Mouse (Mus musculus) B cell, adult 62 days (primary cell): ENCODE results near the gene Cenpp. TPM values are rescaled to one million over a fixed set of nuclear protein-coding genes. Genes with fewer than 3 reads are reported as not detected.

ENCODE experiments used
- total RNA-seq: library from RNA; stranded (reverse); gene quantifications from 4 replicates; pipeline ENCODE4 v1.2.4, GENCODE M21; 2023

Gene Cenpp
- total RNA-seq, result 1.0 to 1.6 TPM (median 1.4 TPM) in 4 replicates

DNA sequence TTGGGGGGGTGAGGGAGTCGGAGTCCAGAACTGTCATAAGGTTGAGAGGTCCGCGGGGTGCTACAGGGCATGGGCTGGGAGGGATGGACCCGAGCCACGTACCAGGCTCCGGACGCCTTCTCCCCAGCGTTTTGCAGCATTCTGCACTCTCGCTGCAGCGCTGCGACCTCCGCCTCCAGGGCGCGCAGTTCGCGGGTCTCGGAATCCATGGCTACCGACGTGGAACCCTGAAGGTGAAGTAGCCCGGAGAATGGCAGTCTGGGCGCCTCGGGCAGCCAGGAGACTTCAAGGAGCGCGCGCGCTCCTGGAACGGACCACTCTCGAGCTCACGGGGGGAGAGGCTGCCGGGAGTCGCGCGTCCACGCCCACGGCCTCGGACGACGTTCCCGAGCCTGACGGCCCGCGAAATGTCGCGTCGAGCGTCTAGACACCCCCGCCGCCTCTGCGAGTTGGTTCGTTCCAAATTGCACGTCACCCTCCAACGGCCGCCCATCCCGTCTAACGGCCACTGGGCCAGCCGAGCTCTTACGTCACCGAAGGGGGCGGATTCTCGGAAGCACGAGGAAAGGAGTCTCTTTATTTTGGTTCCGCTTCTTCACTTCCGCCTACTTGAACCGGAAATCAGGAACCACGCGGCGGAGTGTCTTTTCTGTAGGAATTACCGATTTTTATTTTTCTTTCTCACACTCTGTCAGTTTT, at the start of gene Cenpp, which contains the start of gene Nol8:
Gene Cenpp (minus strand): TSS at position 305 of the 699 bp plus-strand sequence.
Gene Nol8 (plus strand): TSS at position 598 of the 699 bp plus-strand sequence.

DNA sequence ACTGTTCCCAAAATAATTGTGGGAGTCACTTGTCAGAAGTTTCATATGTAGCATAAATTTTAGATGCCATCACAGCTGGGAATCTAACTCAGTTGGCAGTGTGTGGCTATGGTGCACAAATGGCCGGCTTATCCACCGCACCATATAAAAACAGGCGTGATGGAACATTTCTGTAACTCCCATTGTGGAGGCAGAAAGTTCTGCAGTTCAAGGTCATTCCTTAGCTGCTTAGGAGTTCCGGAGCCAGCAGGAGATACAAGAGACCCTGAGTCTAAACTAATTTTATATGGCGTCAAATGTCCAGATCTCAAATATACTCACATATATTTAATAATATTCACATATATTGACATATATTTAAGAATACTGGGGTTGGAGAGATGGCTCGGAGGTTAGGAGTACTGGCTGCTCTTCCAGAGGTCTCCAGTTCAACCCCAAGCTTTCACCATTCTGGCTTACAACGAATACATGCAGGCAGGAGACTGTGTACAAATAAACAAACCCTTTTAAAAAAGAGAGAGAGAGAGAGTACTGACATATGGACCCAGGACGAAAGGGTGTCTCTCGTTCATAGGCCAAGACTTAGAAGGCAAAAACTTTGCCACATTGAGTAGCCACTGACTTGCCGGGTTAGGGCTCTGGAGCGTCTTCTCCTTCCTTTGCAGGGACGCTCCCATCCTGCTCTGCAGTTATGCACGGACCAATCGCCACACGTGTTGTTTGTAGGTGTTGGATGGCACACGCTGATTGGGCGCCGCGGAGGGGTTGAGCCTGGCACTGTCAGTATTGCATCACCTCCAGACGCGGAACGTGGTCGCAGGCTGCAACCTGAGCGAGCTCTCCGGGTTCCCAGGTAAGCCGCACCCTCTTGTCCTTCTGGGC, 29.0 kb upstream of the Cenpp start, which contains the start of gene Iars:
Gene Iars (plus strand): TSS at position 750 of the 882 bp plus-strand sequence.

DNA sequence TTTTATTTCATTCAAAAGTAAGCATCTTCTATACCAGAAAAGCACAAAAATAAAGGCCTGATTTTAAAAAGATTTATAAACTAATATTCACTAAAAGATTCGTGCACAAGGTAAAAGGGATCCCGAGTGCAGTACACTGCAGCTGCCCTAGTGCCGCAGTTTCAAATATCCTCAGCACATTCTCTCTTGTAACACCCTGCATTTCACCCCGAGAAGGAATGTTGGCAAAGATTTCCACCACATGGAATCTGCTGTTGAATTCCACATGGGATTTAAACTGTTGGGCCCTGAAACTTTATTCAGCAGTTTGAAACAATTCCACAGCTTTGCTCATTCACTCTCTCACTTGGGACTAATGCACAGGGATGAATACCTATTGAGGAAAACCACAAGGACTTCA, 44.9 kb downstream of the Cenpp start, which contains the start of gene Ogn:
Gene Ogn (plus strand): TSS at position 333 of the 400 bp plus-strand sequence.

DNA sequence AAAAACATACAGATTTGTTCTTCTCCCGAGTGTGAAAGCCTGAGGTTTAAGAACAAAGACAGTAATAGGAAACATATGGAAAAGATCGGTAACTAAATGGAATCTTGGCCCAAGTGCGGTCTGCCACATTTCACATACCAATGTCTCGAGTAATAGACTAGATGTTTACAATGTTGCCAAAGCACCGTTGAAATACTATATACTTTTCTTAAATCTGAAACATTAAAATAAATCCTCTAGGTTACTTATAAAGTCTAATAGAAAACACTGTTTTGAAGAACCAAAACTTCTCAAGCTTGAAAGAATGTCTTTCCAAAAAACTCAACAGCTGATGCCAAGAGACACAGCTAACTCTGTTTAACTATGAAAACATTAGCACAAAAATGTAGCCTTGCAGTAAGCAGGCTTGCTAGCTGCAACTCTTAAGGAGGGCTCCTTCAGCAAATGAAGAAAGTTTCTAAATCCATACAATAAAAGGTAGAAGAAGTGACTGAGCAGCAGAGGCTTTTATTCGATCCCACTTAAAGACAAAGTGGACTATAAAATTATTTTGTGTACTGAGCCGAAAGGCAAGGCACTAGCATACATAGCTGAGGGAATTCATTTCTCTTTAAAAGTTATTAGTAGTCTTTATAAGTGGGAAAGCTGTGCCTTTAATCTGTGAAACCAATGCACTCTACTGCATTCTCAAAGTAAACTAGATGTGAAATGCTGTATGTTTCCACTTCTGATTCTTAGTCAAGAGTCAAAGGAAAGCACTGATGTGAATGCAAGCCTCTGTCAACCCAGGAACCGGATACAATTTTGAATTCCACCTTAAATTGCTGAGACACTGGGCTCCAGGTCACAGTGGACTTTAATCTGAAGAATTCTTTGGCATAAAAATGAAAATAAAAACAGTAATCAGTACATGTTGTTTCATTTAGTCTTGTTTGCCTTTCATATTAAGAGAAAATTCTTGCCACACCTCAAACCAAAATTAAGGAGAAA, 70.7 kb downstream of the Cenpp start, which contains the start of gene Omd:
Gene Omd (plus strand): TSS at position 922 of the 990 bp plus-strand sequence.

DNA sequence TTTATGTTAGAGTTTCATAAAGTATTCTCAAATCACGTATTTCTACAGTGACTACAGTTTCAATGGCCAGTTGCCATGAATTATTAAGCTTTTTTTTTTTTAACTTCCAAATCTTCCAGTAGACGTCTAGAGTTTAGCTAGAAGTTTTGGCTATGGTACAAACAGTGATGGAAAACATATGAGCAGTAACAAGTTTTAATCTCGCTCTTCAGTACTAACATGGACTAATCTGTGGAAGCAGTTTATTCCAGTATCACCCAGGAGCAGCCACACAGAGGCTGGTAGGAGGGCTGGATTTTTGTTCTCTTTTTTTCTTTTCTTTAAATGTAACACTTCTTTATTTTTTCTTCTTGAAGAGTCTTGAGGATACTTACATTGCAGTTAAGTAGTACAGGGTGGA, 108.3 kb downstream of the Cenpp start, which contains the start of gene Aspn:
Gene Aspn (plus strand): TSS at position 165 of the 400 bp plus-strand sequence.

DNA sequence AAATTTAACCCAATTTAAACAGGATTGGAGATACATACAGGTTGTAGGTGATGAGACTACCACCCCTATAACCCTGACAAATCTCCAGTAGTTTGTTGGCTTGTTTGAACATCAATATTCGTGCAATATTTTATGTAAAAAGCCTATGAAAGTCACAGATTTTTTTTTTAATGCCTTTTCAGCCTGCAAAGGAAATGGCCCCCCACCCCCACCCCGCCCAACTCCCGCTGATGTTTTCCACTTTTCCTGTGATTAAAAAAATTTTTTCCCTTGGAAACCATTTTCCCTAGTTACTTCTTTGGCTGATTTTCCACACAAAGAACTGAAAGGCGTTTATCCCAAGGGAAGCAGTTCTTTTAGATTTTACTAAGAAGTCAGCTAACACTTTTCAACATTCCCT, 148.1 kb downstream of the Cenpp start, which contains the start of gene Ecm2:
Gene Ecm2 (plus strand): TSS at position 301 of the 400 bp plus-strand sequence.

DNA sequence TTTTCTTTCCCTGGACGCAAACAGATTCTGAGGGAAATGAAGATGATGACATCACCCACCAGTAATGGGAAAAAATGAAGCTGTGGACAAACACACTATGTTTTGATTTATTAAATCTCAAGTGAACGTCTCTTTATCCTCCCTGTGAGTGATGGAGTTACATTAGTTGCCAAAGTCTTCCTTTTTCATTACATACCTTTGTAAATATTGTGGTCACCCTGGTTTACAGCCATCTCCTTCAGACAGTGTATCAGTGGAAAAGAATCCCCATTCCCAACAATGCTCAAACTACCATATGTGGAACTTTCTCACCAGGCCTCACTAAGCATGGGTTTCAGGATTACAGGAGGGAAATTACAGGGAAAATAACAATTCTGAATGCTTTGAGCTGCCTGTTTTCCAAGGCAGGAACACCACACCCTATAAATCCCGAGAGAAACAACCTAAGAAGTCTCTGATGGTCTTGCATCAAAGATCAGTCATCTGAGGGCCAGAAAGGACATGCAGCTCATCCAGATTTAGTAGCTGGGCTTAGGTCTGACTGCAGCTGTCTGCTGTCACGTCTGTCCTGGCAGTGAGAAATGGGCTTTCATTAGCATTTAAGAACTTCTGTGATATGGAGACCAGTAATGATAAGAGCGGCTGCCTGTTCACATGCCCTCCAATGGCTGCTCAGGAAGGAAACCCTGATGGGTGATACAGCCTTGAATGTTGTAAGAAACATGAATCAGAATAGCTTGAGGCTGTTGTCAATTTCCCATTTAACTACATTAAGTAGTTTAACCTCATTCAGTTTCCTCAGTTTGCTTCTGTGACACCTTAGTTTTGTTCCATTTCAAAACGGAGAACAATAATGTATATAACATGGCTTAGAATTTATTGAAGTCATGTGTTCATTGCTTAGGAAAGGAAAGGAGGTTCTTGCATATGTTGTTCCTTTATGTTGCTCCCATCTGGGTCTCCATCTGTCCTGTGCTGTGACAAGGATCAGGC, 159.9 kb downstream of the Cenpp start, which contains the start of gene Tes3-ps:
Gene Tes3-ps (plus strand): TSS at position 943 of the 993 bp plus-strand sequence.

DNA sequence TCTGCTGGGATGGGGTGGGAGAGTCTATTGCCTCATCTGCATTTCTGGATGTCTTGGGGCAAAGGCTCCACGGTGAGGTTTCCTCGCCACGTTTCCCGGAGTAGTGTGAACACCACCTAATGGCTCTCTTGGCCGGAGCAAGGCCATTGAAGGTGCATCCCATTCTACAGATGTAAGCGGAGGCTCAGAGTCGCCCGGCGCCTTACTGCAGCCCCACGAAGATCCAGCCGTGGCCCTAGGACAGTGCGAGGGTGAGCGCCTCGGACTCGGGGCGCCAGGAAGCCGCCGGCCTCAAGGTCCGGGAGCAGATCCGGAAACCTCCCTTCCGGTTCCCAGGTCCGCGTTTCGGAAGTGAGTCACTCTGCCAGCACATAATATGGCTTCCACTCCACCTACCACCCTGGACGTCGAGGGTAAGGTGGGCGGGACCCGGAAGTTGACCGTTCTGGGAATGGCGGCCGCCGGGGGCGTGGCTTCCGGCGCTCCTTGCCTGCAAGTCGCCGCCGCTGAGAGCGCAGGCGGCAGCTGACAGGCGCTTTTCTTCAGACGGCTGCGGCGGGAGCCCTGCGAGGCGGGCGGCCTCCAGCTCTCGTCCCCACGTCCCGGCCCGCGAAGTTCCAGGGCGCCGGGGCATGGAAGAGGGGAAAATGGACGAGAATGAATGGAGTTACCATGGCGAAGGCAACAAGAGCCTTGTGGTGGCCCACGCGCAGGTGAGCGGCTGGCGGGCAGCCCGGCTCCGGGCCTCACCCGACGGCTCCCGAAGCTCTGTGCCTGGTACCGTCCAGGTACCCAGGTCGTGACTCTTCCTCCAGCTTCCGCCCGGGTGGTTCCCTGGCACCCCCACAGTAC, 231.6 kb downstream of the Cenpp start, which contains the start of gene Ippk:
Gene Ippk (plus strand): TSS at position 496 of the 852 bp plus-strand sequence.

Other genes starting within 250 kb of the Cenpp start
- 7.2 to 8.2 TPM (median 7.8 TPM) in 4 replicates for gene Ippk, start 231.5 kb downstream of the Cenpp start, total RNA-seq
- gene Tes3-ps, start 159.5 kb downstream of the Cenpp start, total RNA-seq, result 0.30 to 0.92 TPM (median 0.62 TPM) in 4 replicates
- gene Ecm2, start 148.0 kb downstream of the Cenpp start, total RNA-seq, result 0.12 TPM in 1 of 4 replicates, not detected in the others
- not detected in 4 replicates for gene Aspn, start 108.3 kb downstream of the Cenpp start, total RNA-seq
- 0.37 TPM in 1 of 4 replicates, not detected in the others for gene Omd, start 70.3 kb downstream of the Cenpp start, total RNA-seq
- gene Ogn, start 44.7 kb downstream of the Cenpp start, total RNA-seq, result 0.21 TPM in 1 of 4 replicates, not detected in the others
- 36.2 to 44.6 TPM (median 42.8 TPM) in 4 replicates for gene Nol8, start 293 bp upstream of the Cenpp start, total RNA-seq
- 69.7 to 101 TPM (median 80.0 TPM) in 4 replicates for gene Iars, start 29.3 kb upstream of the Cenpp start, total RNA-seq
- gene Gm30302, start 146.2 kb upstream of the Cenpp start, total RNA-seq, result 0.31 TPM in 1 of 4 replicates, not detected in the others